In the genomic region with DNA sequence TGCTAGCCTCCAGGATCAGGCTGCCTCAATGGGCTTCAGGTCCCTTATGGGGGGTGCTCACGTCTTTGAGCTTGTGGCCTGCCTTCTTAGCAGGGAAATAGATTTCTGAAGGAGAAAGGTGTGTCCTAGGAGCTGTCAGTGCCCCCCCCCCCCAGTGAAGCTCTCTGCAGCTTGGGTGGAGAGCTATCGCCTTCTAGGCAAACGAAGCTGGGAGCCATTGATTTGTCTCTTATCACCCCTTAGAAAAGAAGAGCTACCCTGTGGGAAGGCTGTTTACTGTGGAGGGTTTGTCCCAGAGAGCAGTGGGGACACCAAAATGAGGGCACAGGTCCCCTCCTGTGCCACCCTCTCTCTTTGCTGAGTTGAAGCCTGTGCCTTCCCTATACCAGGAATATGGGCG, we compare ENCODE assay signal across 12 mouse cellular contexts. TPM values are rescaled to one million over a fixed set of nuclear protein-coding genes. Genes with fewer than 3 reads are reported as not detected.
DNase-seq lines count a peak whose midpoint lies in the region; ATAC-seq and TF ChIP-seq lines count a peak whose summit lies in the region.
"Had no signal": no experiment of that assay in that cellular context is flagged by ENCODE, and none has a peak within 500 bp of the region (broad histone marks: within the 10 kb centered on the region; RNA-seq: fewer than 3 reads in every experiment).

No protein-coding gene starts in this region.

- no peak for TF ChIP-seq CTCF in left cerebral cortex, adult 2 months (IDR thresholded peaks at IDR 0.05)

- intact Hi-C loops in left cerebral cortex, adult 2 months (cut with DNase I): no loop called here
- intact Hi-C loops in left cerebral cortex, postnatal 36 days (cut with DNase I): no loop called here

- H3K27me3 ChIP-seq in forebrain, embryonic 10.5 days (ENCODE audit: poor library complexity, severe bottlenecking): peaks cover 51% of the 10 kb centered on the region
- no peaks in the 10 kb centered on the region for H3K27me3 ChIP-seq in forebrain, embryonic 11.5 days (ENCODE audit: control insufficient read depth, insufficient read depth, low read length)
- H3K27me3 ChIP-seq in kidney, embryonic 16.5 days (ENCODE audit: insufficient read depth, low read length): no peaks in the 10 kb centered on the region

- ATAC-seq in forebrain, embryonic 11.5 days (replicated peaks; ENCODE audit: low FRiP score): no peak
- ATAC-seq in megakaryocyte-erythroid progenitor cell, adult 5-6 weeks (replicated peaks; ENCODE audit: low FRiP score, low TSS enrichment, poor library complexity, severe bottlenecking): peak; percentile 66
- no peak for ATAC-seq in kidney, embryonic 16.5 days (ENCODE audit: low FRiP score, low TSS enrichment)

- no peaks in the 10 kb centered on the region for H3K36me3 ChIP-seq in forebrain, embryonic 10.5 days (replicated peaks)
- H3K36me3 ChIP-seq in forebrain, embryonic 11.5 days (ENCODE audit: control insufficient read depth, insufficient read depth, low read length): no peaks in the 10 kb centered on the region
- H3K36me3 ChIP-seq in kidney, embryonic 16.5 days (ENCODE audit: insufficient read depth, low read length): no peaks in the 10 kb centered on the region

- H3K4me3 ChIP-seq in forebrain, embryonic 10.5 days: no peak overlapping the region
- no peak overlapping the region for H3K4me3 ChIP-seq in forebrain, embryonic 11.5 days (ENCODE audit: low read depth, low read length)
- no peak overlapping the region for H3K4me3 ChIP-seq in left cerebral cortex, adult 2 months
- H3K4me3 ChIP-seq in kidney, embryonic 16.5 days (ENCODE audit: low read length): no peak overlapping the region

- H3K4me1 ChIP-seq in forebrain, embryonic 10.5 days: peaks cover 76% of the 10 kb centered on the region
- peaks cover 16% of the 10 kb centered on the region for H3K4me1 ChIP-seq in forebrain, embryonic 11.5 days (replicated peaks; ENCODE audit: control insufficient read depth, insufficient read depth, low read length)
- H3K4me1 ChIP-seq in kidney, embryonic 16.5 days (ENCODE audit: insufficient read depth, low read length): peaks cover 31% of the 10 kb centered on the region

- H3K9me3 ChIP-seq in forebrain, embryonic 10.5 days: no peaks in the 10 kb centered on the region
- H3K9me3 ChIP-seq in forebrain, embryonic 11.5 days (ENCODE audit: control insufficient read depth, low read length): no peaks in the 10 kb centered on the region
- H3K9me3 ChIP-seq in kidney, embryonic 16.5 days (ENCODE audit: low read length): no peaks in the 10 kb centered on the region

- no peak overlapping the region for H3K4me2 ChIP-seq in forebrain, embryonic 11.5 days (ENCODE audit: low read depth, low read length, severe bottlenecking)
- no peak overlapping the region for H3K4me2 ChIP-seq in kidney, embryonic 16.5 days (replicated peaks; ENCODE audit: low read depth, low read length)

- no peak for DNase-seq in forebrain, embryonic 10.5 days (ENCODE audit: extremely low spot score, low spot score)
- no peak for DNase-seq in forebrain, embryonic 11.5 days (ENCODE audit: low spot score)
- no peak for DNase-seq in left cerebral cortex, adult 2 months (ENCODE audit: extremely low spot score in 1 of 2, low spot score in 2 of 2)
- no peak for DNase-seq in left cerebral cortex, postnatal 36 days (ENCODE audit: low spot score in 2 of 2)
- DNase-seq in gastrocnemius, postnatal 25 days: no peak
- DNase-seq in left cerebral cortex, adult 9 months (ENCODE audit: low spot score in 2 of 2): no peak
- DNase-seq: adrenal gland, postnatal 10 days; lung, adult 18-20 months; spleen, adult 18-20 months had no signal

- H3K27ac ChIP-seq in forebrain, embryonic 10.5 days: peak overlapping the region; percentile 61
- H3K27ac ChIP-seq in forebrain, embryonic 11.5 days (ENCODE audit: low read depth, low read length): no peak overlapping the region
- H3K27ac ChIP-seq in left cerebral cortex, adult 2 months: peak overlapping the region; percentile 40; the same call in 1 of the 2 replicates
- H3K27ac ChIP-seq in kidney, embryonic 16.5 days (ENCODE audit: low read length): no peak overlapping the region

- H3K9ac ChIP-seq in forebrain, embryonic 11.5 days (ENCODE audit: low read length): no peak overlapping the region
- H3K9ac ChIP-seq in kidney, embryonic 16.5 days (replicated peaks; ENCODE audit: low read length): no peak overlapping the region

- 50% methylated on average over 4 of the region's 4 CpGs for WGBS in forebrain, embryonic 10.5 days
- WGBS in forebrain, embryonic 11.5 days: 57% methylated on average over 4 of the region's 4 CpGs
- WGBS in kidney, embryonic 16.5 days: 80% methylated on average over 4 of the region's 4 CpGs

RNA-seq across cellular contexts. Expression of a gene that starts 16.5 kb away (rescaled TPM):
- 1.1 and 1.3 TPM in 2 replicates for polyA plus RNA-seq in forebrain, embryonic 10.5 days (2016; fragmentation: Nextera tagmentation; extraction: Ambion mirVana)
- 1.0 and 1.1 TPM in 2 replicates for polyA plus RNA-seq in forebrain, embryonic 11.5 days (2014; fragmentation: Nextera tagmentation; extraction: Ambion mirVana)
- total RNA-seq in left cerebral cortex, adult 2 months (2021): 10 to 100 TPM; 89.0 to 99.0 TPM
- total RNA-seq in left cerebral cortex, postnatal 36 days (2021): 10 to 100 TPM; 83.5 to 88.3 TPM
- total RNA-seq in megakaryocyte-erythroid progenitor cell, adult 5-6 weeks (2014; fragmentation: Nextera tagmentation): not detected in 2 replicates
- 0.80 TPM in 1 of 2 replicates, not detected in the other for total RNA-seq in megakaryocyte-erythroid progenitor cell, adult 5-6 weeks (2017)
- total RNA-seq in gastrocnemius, postnatal 25 days (2021): 1 to 10 TPM in 1 of 2 experiments, under 1 TPM in 1; 1.00 to 1.7 TPM
- 3.8 and 5.0 TPM in 2 replicates for polyA plus RNA-seq in kidney, embryonic 16.5 days (2015; fragmentation: Nextera tagmentation; extraction: Ambion mirVana)

RNA-seq across cellular contexts. Expression of a gene that starts 19.1 kb away (rescaled TPM):
- 29.5 TPM in 2 replicates for polyA plus RNA-seq in forebrain, embryonic 10.5 days (2016; fragmentation: Nextera tagmentation; extraction: Ambion mirVana)
- 21.8 and 24.0 TPM in 2 replicates for polyA plus RNA-seq in forebrain, embryonic 11.5 days (2014; fragmentation: Nextera tagmentation; extraction: Ambion mirVana)
- 10 to 100 TPM; 27.9 to 28.9 TPM for total RNA-seq in left cerebral cortex, adult 2 months (2021)
- total RNA-seq in left cerebral cortex, postnatal 36 days (2021): 10 to 100 TPM; 25.3 to 25.6 TPM
- 22.3 and 25.0 TPM in 2 replicates for total RNA-seq in megakaryocyte-erythroid progenitor cell, adult 5-6 weeks (2014; fragmentation: Nextera tagmentation)
- 13.3 and 14.2 TPM in 2 replicates for total RNA-seq in megakaryocyte-erythroid progenitor cell, adult 5-6 weeks (2017)
- 1 to 10 TPM; 5.6 to 5.8 TPM for total RNA-seq in gastrocnemius, postnatal 25 days (2021)
- 28.2 and 28.4 TPM in 2 replicates for polyA plus RNA-seq in kidney, embryonic 16.5 days (2015; fragmentation: Nextera tagmentation; extraction: Ambion mirVana)

RNA-seq across cellular contexts. Expression of a gene that starts 31.5 kb away (rescaled TPM):
- 33.6 and 34.0 TPM in 2 replicates for polyA plus RNA-seq in forebrain, embryonic 10.5 days (2016; fragmentation: Nextera tagmentation; extraction: Ambion mirVana)
- 32.7 and 34.4 TPM in 2 replicates for polyA plus RNA-seq in forebrain, embryonic 11.5 days (2014; fragmentation: Nextera tagmentation; extraction: Ambion mirVana)
- 10 to 100 TPM; 12.1 to 12.7 TPM for total RNA-seq in left cerebral cortex, adult 2 months (2021)
- total RNA-seq in left cerebral cortex, postnatal 36 days (2021): 10 to 100 TPM; 11.0 to 13.3 TPM
- 18.8 and 21.3 TPM in 2 replicates for total RNA-seq in megakaryocyte-erythroid progenitor cell, adult 5-6 weeks (2014; fragmentation: Nextera tagmentation)
- 17.6 and 29.0 TPM in 2 replicates for total RNA-seq in megakaryocyte-erythroid progenitor cell, adult 5-6 weeks (2017)
- total RNA-seq in gastrocnemius, postnatal 25 days (2021): 1 to 10 TPM; 2.8 to 3.3 TPM
- 26.1 and 26.9 TPM in 2 replicates for polyA plus RNA-seq in kidney, embryonic 16.5 days (2015; fragmentation: Nextera tagmentation; extraction: Ambion mirVana)

RNA-seq across cellular contexts. Expression of a gene that starts 40.8 kb away (rescaled TPM):
- polyA plus RNA-seq in forebrain, embryonic 10.5 days (2016; fragmentation: Nextera tagmentation; extraction: Ambion mirVana): 0.12 and 0.21 TPM in 2 replicates
- polyA plus RNA-seq in forebrain, embryonic 11.5 days (2014; fragmentation: Nextera tagmentation; extraction: Ambion mirVana): 0.86 and 1.1 TPM in 2 replicates
- 1 to 10 TPM; 3.3 to 3.9 TPM for total RNA-seq in left cerebral cortex, adult 2 months (2021)
- 1 to 10 TPM; 2.7 to 3.3 TPM for total RNA-seq in left cerebral cortex, postnatal 36 days (2021)
- 0.17 TPM in 1 of 2 replicates, not detected in the other for total RNA-seq in megakaryocyte-erythroid progenitor cell, adult 5-6 weeks (2014; fragmentation: Nextera tagmentation)
- total RNA-seq in megakaryocyte-erythroid progenitor cell, adult 5-6 weeks (2017): 0.52 TPM in 1 of 2 replicates, not detected in the other
- 1 to 10 TPM; 5.7 to 5.9 TPM for total RNA-seq in gastrocnemius, postnatal 25 days (2021)
- 16.1 and 16.2 TPM in 2 replicates for polyA plus RNA-seq in kidney, embryonic 16.5 days (2015; fragmentation: Nextera tagmentation; extraction: Ambion mirVana)
- polyA plus RNA-seq: macrophage had no signal

Comparison
In these comparisons a context has a peak if more than half of its experiments do, and no peak if none do; other contexts are left out.
1. H3K27ac ChIP-seq: peak in forebrain, embryonic 10.5 days (single experiment) and left cerebral cortex, adult 2 months (single experiment); none in forebrain, embryonic 11.5 days (single experiment) and kidney, embryonic 16.5 days (single experiment).
2. RNA of a gene that starts 16.5 kb away (total RNA-seq): 89.0 to 99.0 TPM in left cerebral cortex, adult 2 months and 83.5 to 88.3 TPM in left cerebral cortex, postnatal 36 days; 1.00 to 1.7 TPM in gastrocnemius, postnatal 25 days and 0.80 TPM in megakaryocyte-erythroid progenitor cell, adult 5-6 weeks; every median in the first group is over 10 times any median in the second.